Mouse (Mus musculus) hindbrain, postnatal 0 days (tissue): ENCODE data around the gene Kcnab1. TPM values are rescaled to one million over a fixed set of nuclear protein-coding genes. Genes with fewer than 3 reads are reported as not detected.
A peak's percentile ranks its signal among the peaks of the same experiment; 100 is the strongest.

Experiments used
- ATAC-seq: fragments of 200-750 bp; cut with Nextera tagmentation; 2 replicates; pipeline ENCODE4 v1.8.0; 2017; ENCODE audit warnings: mild to moderate bottlenecking, moderate TSS enrichment, moderate library complexity
- DNase-seq: peaks from one replicate; pipeline ENCODE4 v3.0.0-alpha.2; 2015; ENCODE audit warnings: low spot score
- H3K27ac ChIP-seq: fragments of 300-500 bp; sonication (generic); 2 replicates; pipeline ENCODE4 v1.5.1; 2014; ENCODE audit warnings: mild to moderate bottlenecking
- H3K27me3 ChIP-seq: fragments of 300-500 bp; sonication (generic); 2 replicates; pipeline ENCODE4 v1.6.1; 2014; ENCODE audit warnings: low read length, mixed read lengths; ENCODE audit not compliant: insufficient read depth
- H3K36me3 ChIP-seq: fragments of 300-500 bp; sonication (generic); 2 replicates; pipeline ENCODE4 v1.6.1; 2014; ENCODE audit warnings: low read length, mixed read lengths; ENCODE audit not compliant: insufficient read depth
- H3K4me1 ChIP-seq: fragments of 300-500 bp; sonication (generic); 2 replicates; pipeline ENCODE4 v1.6.1; 2014; ENCODE audit warnings: antibody characterized with exemption, low read length, mixed read lengths; ENCODE audit not compliant: insufficient read depth
- H3K4me2 ChIP-seq: fragments of 300-500 bp; sonication (generic); 2 replicates; pipeline ENCODE4 v1.6.1; 2014; ENCODE audit warnings: low read depth, mild to moderate bottlenecking, low read length, moderate library complexity, mixed read lengths
- H3K4me3 ChIP-seq: fragments of 300-500 bp; sonication (generic); 2 replicates; pipeline ENCODE4 v1.5.1; 2014; ENCODE audit warnings: low read length
- H3K9ac ChIP-seq: fragments of 300-500 bp; sonication (generic); replicated peaks from 2 replicates; pipeline ENCODE4 v1.6.1; 2014; ENCODE audit warnings: mild to moderate bottlenecking, low read length, moderate library complexity, mixed read lengths
- H3K9me3 ChIP-seq: fragments of 300-500 bp; sonication (generic); 2 replicates; pipeline ENCODE4 v1.6.1; 2016; ENCODE audit warnings: low read length, mixed read lengths
- CTCF ChIP-seq: IDR thresholded peaks from 2 replicates; pipeline ENCODE4 v1.5.1; 2016; ENCODE audit warnings: antibody characterized with exemption, control low read depth, low read depth
- WGBS: fragments of 180-500 bp; shearing (Covaris S2); extraction: QIAGEN DNeasy Blood & Tissue Kit; methylation state at CpG from one replicate; pipeline ENCODE4 v1.1.7; 2014; 5-methylcytosine and 5-hydroxymethylcytosine counted together
- polyA plus RNA-seq: library from polyadenylated mRNA; unstranded; fragments of >200 nt; fragmentation: Nextera tagmentation; extraction: Ambion mirVana; gene quantifications from 2 replicates; pipeline ENCODE4 v1.2.1, GENCODE M21; 2015
- total RNA-seq: library from RNA; depleted of rRNA; stranded (reverse); fragments of >200 nt; gene quantifications from 2 replicates; pipeline ENCODE4 v1.2.3, GENCODE M21; 2014

The Kcnab1 gene
- total and polyA plus RNA-seq, 2 experiments from 2014 or later, result 6.3 to 11.3 TPM

- H3K9ac ChIP-seq, result no peak overlapping the region
- DNase-seq, result no peak
- H3K9me3 ChIP-seq, result no peaks in the 10 kb centered on the region
- WGBS, result 79% methylated on average over 8 of the region's 8 CpGs
- H3K4me1 ChIP-seq, result no peaks in the 10 kb centered on the region
- H3K27me3 ChIP-seq, result no peaks in the 10 kb centered on the region
- H3K36me3 ChIP-seq, result no peaks in the 10 kb centered on the region; the same call in 1 of the 2 replicates
- H3K4me2 ChIP-seq, result no peak overlapping the region
- no peak overlapping the region for H3K27ac ChIP-seq
- no peak for ATAC-seq
- TF ChIP-seq CTCF, result no peak
- no peak overlapping the region for H3K4me3 ChIP-seq
Observed at GRCm38 (mm10) chr3:65360163-65360969, 251.2 kb downstream of the Kcnab1 start.

GRCm38 (mm10) chr3:65363438-65363837 is 254.3 kb downstream of the Kcnab1 start:
- WGBS, result 76% methylated on average over 1 of the region's 1 CpGs
- no peaks in the 10 kb centered on the region for H3K27me3 ChIP-seq
- DNase-seq, result peak; percentile 55
- no peaks in the 10 kb centered on the region for H3K4me1 ChIP-seq
- H3K4me2 ChIP-seq, result no peak overlapping the region
- H3K27ac ChIP-seq, result no peak overlapping the region
- peak; percentile 38; the same call in 1 of the 2 replicates for ATAC-seq
- H3K9ac ChIP-seq, result no peak overlapping the region
- no peaks in the 10 kb centered on the region; the same call in 1 of the 2 replicates for H3K36me3 ChIP-seq
- no peaks in the 10 kb centered on the region for H3K9me3 ChIP-seq
- TF ChIP-seq CTCF, result no peak
- no peak overlapping the region for H3K4me3 ChIP-seq

- no peaks in the 10 kb centered on the region for H3K27me3 ChIP-seq
- no peak overlapping the region for H3K4me2 ChIP-seq
- no peak overlapping the region for H3K27ac ChIP-seq
- ATAC-seq (no peak), DNase-seq (no peak)
- no peaks in the 10 kb centered on the region for H3K9me3 ChIP-seq
- no peak overlapping the region for H3K4me3 ChIP-seq
- no peaks in the 10 kb centered on the region; the same call in 1 of the 2 replicates for H3K36me3 ChIP-seq
- no peaks in the 10 kb centered on the region for H3K4me1 ChIP-seq
- H3K9ac ChIP-seq, result no peak overlapping the region
- TF ChIP-seq CTCF, result no peak
- 55% methylated on average over 6 of the region's 6 CpGs for WGBS
Observed at GRCm38 (mm10) chr3:65365184-65365583, 256.0 kb downstream of the Kcnab1 start.

GRCm38 (mm10) chr3:65365921-65366710 is 256.9 kb downstream of the Kcnab1 start:
- Histone ChIP-seq H3K27ac (no peak overlapping the region), H3K9ac (no peak overlapping the region), H3K4me3 (no peak overlapping the region), H3K4me2 (no peak overlapping the region), H3K9me3 (no peaks in the 10 kb centered on the region), H3K4me1 (no peaks in the 10 kb centered on the region), H3K27me3 (no peaks in the 10 kb centered on the region), H3K36me3 (no peaks in the 10 kb centered on the region; the same call in 1 of the 2 replicates)
- DNase-seq (no peak), ATAC-seq (no peak)
- no peak for TF ChIP-seq CTCF
- 90% methylated on average over 10 of the region's 10 CpGs for WGBS

- no peaks in the 10 kb centered on the region for H3K27me3 ChIP-seq
- H3K4me1 ChIP-seq, result no peaks in the 10 kb centered on the region
- TF ChIP-seq CTCF, result no peak
- H3K9ac ChIP-seq, result no peak overlapping the region
- no peak overlapping the region for H3K27ac ChIP-seq
- H3K9me3 ChIP-seq, result no peaks in the 10 kb centered on the region
- ATAC-seq (no peak), DNase-seq (no peak)
- H3K4me2 ChIP-seq, result no peak overlapping the region
- H3K4me3 ChIP-seq, result no peak overlapping the region
- peaks cover 12% of the 10 kb centered on the region; the same call in 1 of the 2 replicates for H3K36me3 ChIP-seq
- WGBS, result 54% methylated on average over 4 of the region's 4 CpGs
Observed at GRCm38 (mm10) chr3:65367944-65368343, 258.8 kb downstream of the Kcnab1 start.

- no peak overlapping the region for H3K27ac ChIP-seq
- no peak for ATAC-seq
- no peak overlapping the region for H3K9ac ChIP-seq
- TF ChIP-seq CTCF, result no peak
- H3K36me3 ChIP-seq, result peaks cover 17% of the 10 kb centered on the region; the same call in 1 of the 2 replicates
- no peaks in the 10 kb centered on the region for H3K4me1 ChIP-seq
- H3K9me3 ChIP-seq, result no peaks in the 10 kb centered on the region
- WGBS, result 93% methylated on average over 4 of the region's 4 CpGs
- H3K4me3 ChIP-seq, result no peak overlapping the region
- no peak overlapping the region for H3K4me2 ChIP-seq
- DNase-seq, result no peak
- H3K27me3 ChIP-seq, result no peaks in the 10 kb centered on the region
Observed at GRCm38 (mm10) chr3:65372552-65372951, 263.4 kb downstream of the Kcnab1 start.
